Mouse (Mus musculus) bone marrow macrophage, adult 2 months (primary cell): ENCODE results near the gene Enc1.

ENCODE experiments used
- CTCF ChIP-seq: IDR thresholded peaks from 2 replicates; pipeline ENCODE4 v1.5.1; 2012; ENCODE audit warnings: low read depth, mild to moderate bottlenecking, low read length, moderate library complexity
- POLR2A ChIP-seq: IDR thresholded peaks from 2 replicates; pipeline ENCODE4 v1.6.1; 2012; ENCODE audit warnings: mild to moderate bottlenecking, low read depth, low read length, borderline replicate concordance

GRCm38 (mm10) chr13:97287046-97287445, 46.1 kb downstream of the Enc1 start:
- no peak for TF ChIP-seq POLR2A
- no peak for TF ChIP-seq CTCF
